Mouse (Mus musculus): ENCODE measurements around the gene Chd4. TPM values are rescaled to one million over a fixed set of nuclear protein-coding genes. Genes with fewer than 3 reads are reported as not detected.
"Not testable (repeated sequence)": the region's sequence is repeated elsewhere in the genome, so short reads cannot be mapped to it uniquely, and the experiment has no call there.

Gene Chd4
- total RNA-seq (2014; fragmentation: Nextera tagmentation) = 136 and 161 TPM in 2 replicates
- 246 and 373 TPM in 2 replicates for total RNA-seq (2017)

- peak; percentile 58 for ATAC-seq (replicated peaks; ENCODE audit: poor library complexity, severe bottlenecking)
These were observed at the start of gene Chd4 for GRCm38 (mm10) chr6:125095391-125096278. Gene Chd4 (plus strand): TSS chr6:125095981.

GRCm38 (mm10) chr6:125046691-125047090 lies 49.1 kb upstream of the Chd4 start:
- peak; percentile 83 for ATAC-seq (replicated peaks; ENCODE audit: poor library complexity, severe bottlenecking)

- no peak for ATAC-seq (replicated peaks; ENCODE audit: poor library complexity, severe bottlenecking)
These were observed 46.1 kb upstream of the Chd4 start, which contains the start of gene Acrbp for GRCm38 (mm10) chr6:125049678-125050077. Gene Acrbp (plus strand): TSS chr6:125049689.

GRCm38 (mm10) chr6:125051237-125051636 lies 44.5 kb upstream of the Chd4 start:
- ATAC-seq (replicated peaks; ENCODE audit: poor library complexity, severe bottlenecking) = no peak

GRCm38 (mm10) chr6:125061493-125061892 lies 34.3 kb upstream of the Chd4 start:
- no peak for ATAC-seq (replicated peaks; ENCODE audit: poor library complexity, severe bottlenecking)

- ATAC-seq (replicated peaks; ENCODE audit: poor library complexity, severe bottlenecking) = no peak
These were observed 33.3 kb upstream of the Chd4 start for GRCm38 (mm10) chr6:125062511-125062910.

- no peak for ATAC-seq (replicated peaks; ENCODE audit: poor library complexity, severe bottlenecking)
These were observed 31.9 kb upstream of the Chd4 start for GRCm38 (mm10) chr6:125063906-125064305.

- ATAC-seq (replicated peaks; ENCODE audit: poor library complexity, severe bottlenecking) = not testable (repeated sequence)
These were observed 30.6 kb upstream of the Chd4 start for GRCm38 (mm10) chr6:125065223-125065622.

GRCm38 (mm10) chr6:125067571-125067995 lies 28.2 kb upstream of the Chd4 start, which contains the start of gene Lpar5:
Gene Lpar5 (plus strand): TSS chr6:125067920.
- ATAC-seq (replicated peaks; ENCODE audit: poor library complexity, severe bottlenecking) = no peak

- ATAC-seq (replicated peaks; ENCODE audit: poor library complexity, severe bottlenecking) = peak; percentile 80
These were observed 24.4 kb upstream of the Chd4 start for GRCm38 (mm10) chr6:125071170-125071895.

- ATAC-seq (replicated peaks; ENCODE audit: poor library complexity, severe bottlenecking) = peak; percentile 15; the same call in 1 of the 2 replicates
These were observed 23.9 kb upstream of the Chd4 start for GRCm38 (mm10) chr6:125071896-125072279.

- ATAC-seq (replicated peaks; ENCODE audit: poor library complexity, severe bottlenecking) = peak; percentile 45
These were observed 22.0 kb upstream of the Chd4 start for GRCm38 (mm10) chr6:125073825-125074224.

- ATAC-seq (replicated peaks; ENCODE audit: poor library complexity, severe bottlenecking) = no peak
These were observed 14.4 kb upstream of the Chd4 start for GRCm38 (mm10) chr6:125081394-125081793.

- ATAC-seq (replicated peaks; ENCODE audit: poor library complexity, severe bottlenecking) = no peak
These were observed 13.8 kb upstream of the Chd4 start for GRCm38 (mm10) chr6:125081797-125082560.

GRCm38 (mm10) chr6:125082801-125083386 lies 12.9 kb upstream of the Chd4 start:
- peak; percentile 70 for ATAC-seq (replicated peaks; ENCODE audit: poor library complexity, severe bottlenecking)

GRCm38 (mm10) chr6:125084424-125084823 lies 11.4 kb upstream of the Chd4 start:
- peak; percentile 35 for ATAC-seq (replicated peaks; ENCODE audit: poor library complexity, severe bottlenecking)

GRCm38 (mm10) chr6:125087937-125088336 lies 7.8 kb upstream of the Chd4 start:
- no peak for ATAC-seq (replicated peaks; ENCODE audit: poor library complexity, severe bottlenecking)

GRCm38 (mm10) chr6:125088561-125089321 lies 7.0 kb upstream of the Chd4 start:
- ATAC-seq (replicated peaks; ENCODE audit: poor library complexity, severe bottlenecking) = peak; percentile 74

All from granulocyte monocyte progenitor cell, adult 5-6 weeks (primary cell).